26 mouse cellular contexts compared by ENCODE assay signal in genomic region chr1:164888563-164888962, GRCm38 (mm10). TPM values are rescaled to one million over a fixed set of nuclear protein-coding genes. Genes with fewer than 3 reads are reported as not detected.
DNase-seq lines count a peak whose midpoint lies in the region; ATAC-seq lines count a peak whose summit lies in the region.
"Had no signal": no experiment of that assay in that cellular context is flagged by ENCODE, and none has a peak within 500 bp of the region (broad histone marks: within the 10 kb centered on the region; RNA-seq: fewer than 3 reads in every experiment).

No protein-coding gene starts in this region.

- 36% methylated on average over 6 of the region's 6 CpGs for WGBS in heart, embryonic 13.5 days

- DNase-seq in heart, adult 18-20 months: no peak
- peak; percentile 3 for DNase-seq in thymus, postnatal 0 days (ENCODE audit: low spot score)
- DNase-seq in thymus, postnatal 4 days: no peak
- DNase-seq in gonadal fat pad, adult 2 months (ENCODE audit: low read depth): peak; percentile 36
- DNase-seq in retina, postnatal 1 day: no peak
- DNase-seq in left cerebral cortex, adult 9 months (ENCODE audit: low spot score in 2 of 2): no peak
- DNase-seq: adrenal gland, postnatal 14 days; cerebellum, adult 11-12 months; cerebellum, adult 9-10 months; cerebellum, postnatal 25 days; gastrocnemius, postnatal 10 days; kidney, adult 18-20 months had no signal

- H3K4me3 ChIP-seq in heart, embryonic 13.5 days: no peak overlapping the region
- H3K4me3 ChIP-seq: embryonic facial prominence, embryonic 13.5 days; forebrain, embryonic 12.5 days; hindbrain, embryonic 15.5 days had no signal

- H3K9me3 ChIP-seq in heart, embryonic 13.5 days: no peaks in the 10 kb centered on the region
- H3K9me3 ChIP-seq: embryonic facial prominence, embryonic 13.5 days; forebrain, embryonic 12.5 days; hindbrain, embryonic 15.5 days had no signal

- H3K36me3 ChIP-seq in heart, embryonic 13.5 days: no peaks in the 10 kb centered on the region
- H3K36me3 ChIP-seq: embryonic facial prominence, embryonic 13.5 days; forebrain, embryonic 12.5 days; G1E; hindbrain, embryonic 15.5 days had no signal

- no peaks in the 10 kb centered on the region for H3K27me3 ChIP-seq in heart, embryonic 13.5 days (replicated peaks)
- H3K27me3 ChIP-seq: embryonic facial prominence, embryonic 13.5 days; forebrain, embryonic 12.5 days; hindbrain, embryonic 15.5 days had no signal

- no peak overlapping the region for H3K9ac ChIP-seq in heart, embryonic 13.5 days
- H3K9ac ChIP-seq: embryonic facial prominence, embryonic 13.5 days; forebrain, embryonic 12.5 days; hindbrain, embryonic 15.5 days had no signal

- no peak overlapping the region for H3K4me2 ChIP-seq in heart, embryonic 13.5 days
- H3K4me2 ChIP-seq: embryonic facial prominence, embryonic 13.5 days; forebrain, embryonic 12.5 days; hindbrain, embryonic 15.5 days had no signal

- H3K27ac ChIP-seq in heart, embryonic 13.5 days (replicated peaks): peak overlapping the region; percentile 69
- H3K27ac ChIP-seq: embryonic facial prominence, embryonic 13.5 days; forebrain, embryonic 12.5 days; hindbrain, embryonic 15.5 days had no signal

- H3K4me1 ChIP-seq in heart, embryonic 13.5 days: peaks cover 35% of the 10 kb centered on the region
- H3K4me1 ChIP-seq: embryonic facial prominence, embryonic 13.5 days; forebrain, embryonic 12.5 days; hindbrain, embryonic 15.5 days had no signal

- 0 out of 2 replicates have a peak, but pooled peaks have one; percentile 32 for ATAC-seq in heart, embryonic 13.5 days (ENCODE audit: extremely low read depth, insufficient number of reproducible peaks, low FRiP score, low TSS enrichment)
- ATAC-seq: forebrain, embryonic 16.5 days had no signal

RNA-seq across cellular contexts. Expression of gene Xcl1, which starts 46.8 kb away (rescaled TPM):
- not detected in 2 replicates for polyA plus RNA-seq in heart, embryonic 13.5 days (2015; fragmentation: Nextera tagmentation; extraction: Ambion mirVana)
- total RNA-seq in heart, adult 18-20 months (2021): under 1 TPM; 0.57 to 0.62 TPM
- polyA plus RNA-seq in thymus, postnatal 0 days (2015; fragmentation: Nextera tagmentation; extraction: Ambion mirVana): 26.4 and 28.4 TPM in 2 replicates
- polyA plus RNA-seq in gonadal fat pad, adult 2 months (2012; rRNA removed): 0.28 and 0.43 TPM in 2 replicates
- total RNA-seq: adrenal gland, adult 18-20 months; adrenal gland, postnatal 14 days; G1E; gastrocnemius, postnatal 10 days; gastrocnemius, postnatal 4 days; heart, postnatal 25 days had no signal
- polyA plus RNA-seq: C2C12; cortical plate, adult 2 months; embryonic facial prominence, embryonic 13.5 days; forebrain, embryonic 12.5 days; forebrain, embryonic 16.5 days; frontal cortex, adult 2 months; G1E; hindbrain, embryonic 11.5 days; hindbrain, embryonic 15.5 days; intestine, embryonic 14.5 days had no signal

Comparison
In these comparisons a context has a peak if more than half of its experiments do, and no peak if none do; other contexts are left out.
1. DNase-seq: peak in thymus, postnatal 0 days (single experiment) and gonadal fat pad, adult 2 months (single experiment); none in heart, adult 18-20 months (0 of 2), thymus, postnatal 4 days (single experiment), retina, postnatal 1 day (single experiment) and left cerebral cortex, adult 9 months (0 of 2).
2. RNA of gene Xcl1, which starts 46.8 kb away (polyA plus RNA-seq): 26.4 to 28.4 TPM in thymus, postnatal 0 days; 0.28 to 0.43 TPM in gonadal fat pad, adult 2 months and not detected in heart, embryonic 13.5 days; every median in the first group is over 10 times any median in the second.